Mouse (Mus musculus) retina, postnatal 1 day (tissue): Measurements from ENCODE around the gene Ptprd.

ENCODE experiments used
- DNase-seq: peaks from one replicate; pipeline ENCODE4 v3.0.0-alpha.2; 2012

Gene Ptprd

GRCm38 (mm10) chr4:76290484-76290818, 1921.3 kb downstream of the Ptprd start:
- DNase-seq = no peak

GRCm38 (mm10) chr4:76289612-76290483, 1921.9 kb downstream of the Ptprd start:
- no peak for DNase-seq

GRCm38 (mm10) chr4:76286016-76286415, 1925.7 kb downstream of the Ptprd start:
- peak; percentile 36 for DNase-seq

GRCm38 (mm10) chr4:76282886-76283285, 1928.9 kb downstream of the Ptprd start:
- peak; percentile 77 for DNase-seq

- DNase-seq = no peak
These were observed 1949.0 kb downstream of the Ptprd start for GRCm38 (mm10) chr4:76262727-76263126.

- DNase-seq = peak; percentile 80
These were observed 1951.1 kb downstream of the Ptprd start for GRCm38 (mm10) chr4:76260686-76261085.

GRCm38 (mm10) chr4:76260286-76260685, 1951.5 kb downstream of the Ptprd start:
- DNase-seq = peak; percentile 86

- DNase-seq = peak; percentile 76
These were observed 1952.1 kb downstream of the Ptprd start for GRCm38 (mm10) chr4:76259636-76260035.

GRCm38 (mm10) chr4:76244371-76244770, 1967.4 kb downstream of the Ptprd start:
- no peak for DNase-seq

GRCm38 (mm10) chr4:76241542-76241941, 1970.2 kb downstream of the Ptprd start:
- DNase-seq = no peak

- DNase-seq = peak; percentile 47
These were observed 1970.6 kb downstream of the Ptprd start for GRCm38 (mm10) chr4:76241140-76241539.

GRCm38 (mm10) chr4:76239063-76239462, 1972.7 kb downstream of the Ptprd start:
- DNase-seq = no peak

- no peak for DNase-seq
These were observed 1973.2 kb downstream of the Ptprd start for GRCm38 (mm10) chr4:76238577-76238976.

GRCm38 (mm10) chr4:76237827-76238226, 1973.9 kb downstream of the Ptprd start:
- no peak for DNase-seq

- peak; percentile 86 for DNase-seq
These were observed 1988.0 kb downstream of the Ptprd start for GRCm38 (mm10) chr4:76223720-76224119.

GRCm38 (mm10) chr4:76222520-76222919, 1989.2 kb downstream of the Ptprd start:
- DNase-seq = no peak

- DNase-seq = peak; percentile 60
These were observed 1993.7 kb downstream of the Ptprd start for GRCm38 (mm10) chr4:76218065-76218464.

GRCm38 (mm10) chr4:76215141-76215540, 1996.6 kb downstream of the Ptprd start:
- DNase-seq = no peak

- DNase-seq = no peak
These were observed 2012.4 kb downstream of the Ptprd start for GRCm38 (mm10) chr4:76199321-76199720.

GRCm38 (mm10) chr4:76194762-76195161, 2017.0 kb downstream of the Ptprd start:
- DNase-seq = no peak

- DNase-seq = no peak
These were observed 2018.3 kb downstream of the Ptprd start for GRCm38 (mm10) chr4:76193496-76193895.

GRCm38 (mm10) chr4:76192031-76192430, 2019.7 kb downstream of the Ptprd start:
- DNase-seq = no peak

GRCm38 (mm10) chr4:76190788-76191187, 2021.0 kb downstream of the Ptprd start:
- DNase-seq = peak; percentile 66

- no peak for DNase-seq
These were observed 2028.7 kb downstream of the Ptprd start for GRCm38 (mm10) chr4:76183095-76183494.

GRCm38 (mm10) chr4:76179497-76179896, 2032.3 kb downstream of the Ptprd start:
- DNase-seq = peak; percentile 58
